Mouse (Mus musculus) liver, adult 2 months (tissue): ENCODE data around the gene Ndfip2.

Experiments used
- CTCF ChIP-seq: fragments of 200-500 bp; IDR thresholded peaks from 2 replicates; pipeline ENCODE4 v1.5.1; 2011; ENCODE audit warnings: low read depth, low read length, control low read depth
- POLR2A ChIP-seq: fragments of 200-500 bp; IDR thresholded peaks from 2 replicates; pipeline ENCODE4 v1.6.1; 2011; ENCODE audit warnings: low read length, control low read depth; ENCODE audit not compliant: insufficient read depth; ENCODE audit errors: extremely low read depth

DNA sequence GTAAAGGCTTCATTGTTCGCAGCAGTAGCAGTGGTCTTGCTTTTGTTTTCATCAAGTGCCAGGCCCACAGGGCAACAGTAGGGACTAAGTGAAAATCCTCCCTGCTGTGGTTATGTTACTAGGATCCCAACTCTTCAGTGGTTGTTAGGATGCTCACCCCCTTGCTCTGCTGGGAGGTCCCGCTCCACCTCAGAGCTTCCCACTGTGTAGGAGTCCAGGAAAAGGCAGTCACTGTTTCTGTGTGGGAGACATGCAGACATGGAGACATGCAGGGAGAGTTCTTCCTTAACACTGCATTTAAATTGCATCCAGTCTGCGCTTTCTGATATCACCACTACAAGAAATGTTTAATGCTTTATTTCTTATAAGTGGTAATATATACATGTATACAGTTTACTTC lies 35.4 kb downstream of the Ndfip2 start:
- TF ChIP-seq CTCF (no peak), POLR2A (no peak)
